Mouse (Mus musculus): ENCODE results near the gene Lipc.

Lipc gene

GRCm38 (mm10) chr9:70952126-70952525 is at the start of gene Lipc:
Gene Lipc, minus strand, starts transcription at chr9:70952226.
- DNase-seq (ENCODE audit: low spot score in 2 of 2) = no peak

DNA sequence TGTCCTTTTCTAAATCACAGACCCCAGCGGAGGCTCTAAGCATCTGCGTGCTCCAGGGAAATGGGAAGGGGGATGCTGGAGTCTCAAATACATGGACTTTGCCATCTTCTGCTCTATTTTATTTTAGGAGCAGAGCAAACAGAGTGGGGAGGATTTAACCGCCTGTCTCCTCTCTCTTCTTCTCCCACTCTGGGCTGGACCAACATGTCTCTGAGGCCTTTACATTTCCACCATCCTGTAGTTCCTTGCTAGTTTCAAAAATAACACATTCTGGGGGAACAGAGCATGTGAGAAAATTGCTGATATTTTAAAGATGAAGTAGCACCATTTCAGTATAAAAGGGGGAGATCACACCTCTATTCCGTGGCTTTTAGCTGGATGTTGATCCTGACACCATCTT is 47.1 kb upstream of the Lipc start:
- DNase-seq (ENCODE audit: low spot score in 2 of 2) = no peak

- DNase-seq (ENCODE audit: low spot score in 2 of 2) = peak; percentile 71 to 84
Measured at GRCm38 (mm10) chr9:70998719-70999118, 46.7 kb upstream of the Lipc start.

DNA sequence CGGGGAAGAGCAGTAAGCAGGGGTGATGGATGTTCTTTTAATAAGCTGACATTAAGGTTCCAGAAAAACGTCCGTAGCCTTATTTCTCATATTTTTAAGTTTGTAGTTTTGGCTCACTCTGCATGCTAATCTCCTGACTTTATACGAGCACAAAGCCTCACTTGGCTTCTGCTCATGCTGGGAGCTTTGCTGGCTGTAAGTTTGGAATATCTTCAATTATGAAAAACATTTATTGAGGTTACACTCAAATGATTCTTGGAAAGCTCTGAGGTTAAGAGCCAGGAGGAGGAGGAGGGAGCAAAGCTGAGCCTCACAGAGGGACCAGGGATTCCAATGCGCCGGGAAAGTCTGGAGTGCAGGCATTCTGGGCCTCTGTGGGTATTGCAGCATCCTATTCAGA is 41.3 kb upstream of the Lipc start:
- no peak for DNase-seq (ENCODE audit: low spot score in 2 of 2)

- no peak for DNase-seq (ENCODE audit: low spot score in 2 of 2)
Measured at GRCm38 (mm10) chr9:70991401-70991800, 39.4 kb upstream of the Lipc start.

DNA sequence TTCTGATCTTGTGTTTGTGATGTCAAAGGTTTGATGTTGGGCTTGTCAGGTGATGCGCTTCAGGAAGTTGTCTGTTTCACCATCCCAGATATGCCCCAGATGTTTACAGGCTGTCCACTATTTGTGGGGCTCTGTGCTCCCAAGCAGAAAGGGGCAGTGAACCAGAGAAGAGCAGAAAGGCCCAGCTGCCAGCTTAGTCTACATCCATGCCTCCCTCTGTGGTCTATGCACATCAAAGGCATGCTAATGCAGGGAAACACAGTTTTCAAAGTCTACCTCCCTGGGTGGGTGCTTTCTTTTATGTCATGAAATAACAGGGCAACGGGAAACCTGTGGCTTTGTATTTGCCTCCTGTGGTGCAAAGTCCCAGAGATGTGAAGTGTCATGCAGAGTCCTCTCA is 35.2 kb upstream of the Lipc start:
- no peak for DNase-seq (ENCODE audit: low spot score in 2 of 2)

DNA sequence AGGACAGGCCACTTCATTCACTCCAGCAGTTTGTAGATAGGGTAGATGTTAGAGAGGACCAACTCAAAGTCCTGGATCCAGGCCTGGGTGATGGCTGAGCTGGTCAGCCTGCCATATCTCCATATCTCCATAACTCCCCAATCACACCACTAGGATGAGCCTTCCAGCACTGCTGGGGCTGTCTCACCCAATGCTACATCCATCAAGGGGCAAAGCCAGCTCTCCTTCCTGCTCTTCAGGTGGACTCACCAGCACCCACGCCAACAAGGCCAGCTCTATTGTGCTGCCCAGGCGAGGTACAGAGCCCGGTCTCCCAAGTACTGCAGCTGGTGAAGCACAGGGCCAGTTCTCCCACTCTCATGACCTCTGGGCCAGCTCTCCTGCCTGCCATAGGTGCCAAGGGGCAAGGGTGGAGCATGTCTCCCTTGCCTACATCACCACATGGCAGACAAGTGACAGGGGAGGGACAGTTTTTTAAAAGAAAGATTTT is 31.0 kb upstream of the Lipc start:
- DNase-seq (ENCODE audit: low spot score in 2 of 2) = no peak

- no peak for DNase-seq (ENCODE audit: low spot score in 2 of 2)
Measured at GRCm38 (mm10) chr9:70981721-70982120, 29.7 kb upstream of the Lipc start.

- DNase-seq (ENCODE audit: low spot score in 2 of 2) = no peak
Measured at GRCm38 (mm10) chr9:70979641-70980040, 27.6 kb upstream of the Lipc start.

GRCm38 (mm10) chr9:70979171-70979570 is 27.1 kb upstream of the Lipc start:
- no peak for DNase-seq (ENCODE audit: low spot score in 2 of 2)

DNA sequence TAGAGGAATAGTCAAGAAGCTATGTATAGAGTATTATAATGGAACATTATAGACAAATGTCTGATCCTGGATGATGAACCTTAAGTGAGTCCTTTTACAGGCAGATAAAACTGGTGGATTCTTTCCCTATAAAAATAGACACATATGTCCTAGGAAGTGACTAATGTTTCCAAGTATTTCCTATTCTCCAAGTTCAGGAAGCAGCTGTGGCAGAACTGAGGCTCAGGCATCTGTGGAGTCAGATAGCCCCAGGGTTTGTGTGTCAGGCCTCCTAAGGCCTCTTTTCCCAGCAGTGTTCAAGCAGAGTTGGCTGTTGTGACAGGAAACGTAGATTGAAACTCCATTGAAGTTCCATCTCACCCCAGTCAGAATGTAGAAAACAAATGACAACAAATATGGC is 25.4 kb upstream of the Lipc start:
- DNase-seq (ENCODE audit: low spot score in 2 of 2) = no peak

GRCm38 (mm10) chr9:70975921-70976320 is 23.9 kb upstream of the Lipc start:
- no peak for DNase-seq (ENCODE audit: low spot score in 2 of 2)

- DNase-seq (ENCODE audit: low spot score in 2 of 2) = no peak
Measured at GRCm38 (mm10) chr9:70973286-70973685, 21.3 kb upstream of the Lipc start.

- DNase-seq (ENCODE audit: low spot score in 2 of 2) = no peak
Measured at GRCm38 (mm10) chr9:70969244-70969643, 17.2 kb upstream of the Lipc start.

GRCm38 (mm10) chr9:70965999-70966994 is 14.3 kb upstream of the Lipc start:
- no peak for DNase-seq (ENCODE audit: low spot score in 2 of 2)

- no peak for DNase-seq (ENCODE audit: low spot score in 2 of 2)
Measured at GRCm38 (mm10) chr9:70965422-70965821, 13.4 kb upstream of the Lipc start.

- DNase-seq (ENCODE audit: low spot score in 2 of 2) = no peak
Measured at GRCm38 (mm10) chr9:70965011-70965410, 13.0 kb upstream of the Lipc start.

GRCm38 (mm10) chr9:70963461-70963891 is 11.4 kb upstream of the Lipc start:
- DNase-seq (ENCODE audit: low spot score in 2 of 2) = peak in 1 of 2 experiments; percentile 29

- DNase-seq (ENCODE audit: low spot score in 2 of 2) = no peak
Measured at GRCm38 (mm10) chr9:70962781-70963455, 10.9 kb upstream of the Lipc start.

GRCm38 (mm10) chr9:70960301-70960700 is 8.3 kb upstream of the Lipc start:
- no peak for DNase-seq (ENCODE audit: low spot score in 2 of 2)

DNA sequence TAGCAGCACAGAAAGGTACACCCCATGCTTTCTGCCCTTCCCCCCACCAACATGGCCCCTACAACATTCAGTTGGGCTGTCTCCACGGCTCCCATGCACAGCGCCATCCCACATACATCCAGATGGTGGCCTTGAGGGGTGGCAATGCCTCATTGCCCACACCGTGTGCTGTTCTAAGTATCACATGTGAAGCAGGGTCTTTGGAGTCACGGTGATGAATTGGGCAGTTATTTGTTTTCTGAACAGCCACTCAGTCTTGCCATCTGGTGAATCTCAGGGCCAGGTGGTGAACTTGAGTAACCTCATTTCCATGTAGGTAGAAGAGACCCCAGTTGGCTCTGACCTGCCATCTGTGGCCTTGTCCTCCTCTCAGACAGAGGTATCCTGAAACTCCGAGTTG is 7.8 kb upstream of the Lipc start:
- no peak for DNase-seq (ENCODE audit: low spot score in 2 of 2)

GRCm38 (mm10) chr9:70959447-70959846 is 7.4 kb upstream of the Lipc start:
- no peak for DNase-seq (ENCODE audit: low spot score in 2 of 2)

GRCm38 (mm10) chr9:70958381-70958780 is 6.4 kb upstream of the Lipc start:
- DNase-seq (ENCODE audit: low spot score in 2 of 2) = no peak

Data from frontal cortex, postnatal 14 days (tissue).